Mouse (Mus musculus) adrenal gland, postnatal 25 days (tissue): ENCODE data around the gene Rpl22. TPM values are rescaled to one million over a fixed set of nuclear protein-coding genes. Genes with fewer than 3 reads are reported as not detected.

Experiments used
- DNase-seq: peaks from one replicate; pipeline ENCODE4 v3.0.0; 2021; ENCODE audit warnings: mixed read lengths
- total RNA-seq: library from RNA; stranded (reverse); gene quantifications from 2 replicates; pipeline ENCODE4 v1.2.3, GENCODE M21; 2021

Rpl22 gene
- total RNA-seq, 1 experiment from 2014 or later, result 458 TPM

DNA sequence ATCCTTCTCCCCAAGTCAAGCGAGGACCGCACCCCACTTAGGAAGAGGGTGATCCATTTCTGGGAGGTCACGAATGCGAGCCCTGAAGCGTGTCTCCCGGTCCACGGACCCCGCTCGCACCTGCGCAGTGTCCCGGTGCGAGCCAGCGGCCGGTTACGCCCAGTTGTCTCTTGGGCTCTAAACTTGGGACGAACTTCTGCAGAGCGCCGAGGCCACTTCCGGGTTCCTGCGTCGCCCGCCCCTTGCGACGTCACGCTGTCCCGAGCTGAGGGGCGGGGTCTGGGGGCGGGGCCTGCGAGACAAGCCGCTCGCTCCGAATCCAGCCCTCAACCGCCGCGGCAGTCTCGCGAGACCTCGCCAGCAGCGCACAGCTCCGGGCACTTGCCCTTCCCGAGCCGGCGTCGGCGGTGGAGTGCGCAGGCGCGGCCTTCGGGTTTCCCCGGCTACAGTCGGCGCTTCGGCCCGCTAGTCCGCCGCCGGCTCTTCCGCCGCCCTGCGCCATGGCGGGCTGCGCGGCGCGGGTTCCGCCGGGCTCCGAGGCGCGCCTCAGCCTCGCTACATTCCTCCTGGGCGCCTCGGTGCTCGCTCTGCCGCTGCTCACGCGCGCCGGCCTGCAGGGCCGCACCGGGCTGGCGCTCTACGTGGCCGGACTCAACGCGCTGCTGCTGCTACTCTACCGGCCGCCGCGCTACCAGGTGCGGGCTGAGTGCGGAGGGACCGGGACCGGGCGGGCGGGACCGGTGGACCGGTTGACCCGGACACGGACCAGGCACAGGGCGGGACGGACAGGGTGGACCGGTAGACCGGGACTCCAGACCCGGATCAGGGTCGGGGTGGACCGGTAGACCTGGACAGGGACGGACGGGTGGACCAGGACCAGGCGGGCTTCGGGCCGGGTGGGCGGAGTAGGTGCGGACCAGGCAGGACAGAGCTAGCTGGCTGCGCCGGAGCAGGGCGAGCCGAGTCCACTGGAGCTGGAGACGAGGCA is 28.4 kb upstream of the Rpl22 start, which contains the start of gene Icmt:
Gene Icmt, plus strand, starts transcription at position 354 of the 988 bp plus-strand sequence.
- peak; percentile 100 for DNase-seq

DNA sequence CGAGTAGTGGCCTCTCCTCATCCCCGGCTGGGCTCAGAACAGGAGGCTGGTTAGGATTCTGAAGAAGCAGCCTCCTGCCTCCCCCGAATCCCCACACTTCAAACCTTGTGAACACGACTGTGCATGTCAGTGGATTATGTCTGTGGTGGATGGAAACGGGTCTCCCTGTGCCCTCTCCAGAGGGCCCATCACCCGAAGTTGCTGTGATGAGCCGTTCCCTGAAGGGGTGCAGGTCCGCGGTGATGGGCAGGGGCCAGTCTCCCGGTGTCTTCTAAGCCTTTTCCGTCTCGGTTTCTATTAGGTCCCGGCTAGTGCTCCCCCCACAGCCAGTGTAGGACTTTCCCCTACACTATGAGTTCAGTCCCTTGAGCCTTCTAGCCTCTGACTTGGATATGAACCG is 26.7 kb upstream of the Rpl22 start:
- DNase-seq, result no peak

DNA sequence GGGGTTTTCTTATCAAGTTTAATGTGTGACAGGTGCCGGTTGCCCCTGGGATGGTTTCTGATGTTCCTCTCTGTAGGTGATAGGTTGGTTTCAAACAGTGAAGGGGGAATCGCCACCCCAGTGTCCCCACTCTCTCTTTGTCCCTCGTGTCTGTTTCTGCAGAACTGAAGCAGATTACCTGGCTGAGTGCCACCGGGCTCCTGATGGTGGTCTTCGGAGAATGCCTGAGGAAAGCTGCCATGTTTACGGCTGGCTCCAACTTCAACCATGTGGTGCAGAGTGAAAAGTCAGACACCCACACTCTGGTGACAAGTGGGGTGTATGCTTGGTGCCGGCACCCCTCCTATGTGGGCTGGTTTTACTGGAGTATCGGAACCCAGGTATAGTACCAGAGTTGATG is 25.2 kb upstream of the Rpl22 start:
- DNase-seq, result no peak

DNA sequence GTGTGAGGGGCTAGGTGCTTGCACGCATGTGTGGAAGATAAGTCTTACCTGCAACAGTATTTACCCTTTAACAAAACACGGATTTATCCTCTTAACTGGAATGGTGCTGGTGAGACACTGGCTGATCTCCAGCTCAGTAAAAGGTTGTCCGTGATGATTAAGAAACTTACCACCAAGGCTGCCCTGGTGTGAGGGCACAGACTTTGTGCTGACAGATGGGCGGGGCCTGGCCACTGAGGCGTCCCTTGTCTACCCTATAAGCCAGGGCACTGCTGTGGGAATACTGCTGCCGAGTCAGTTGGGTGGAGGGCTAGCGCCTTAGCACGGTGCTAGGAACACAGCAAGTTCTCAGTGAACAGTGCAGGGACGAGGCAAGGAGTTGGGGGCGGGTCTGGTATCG is 23.5 kb upstream of the Rpl22 start:
- no peak for DNase-seq

DNA sequence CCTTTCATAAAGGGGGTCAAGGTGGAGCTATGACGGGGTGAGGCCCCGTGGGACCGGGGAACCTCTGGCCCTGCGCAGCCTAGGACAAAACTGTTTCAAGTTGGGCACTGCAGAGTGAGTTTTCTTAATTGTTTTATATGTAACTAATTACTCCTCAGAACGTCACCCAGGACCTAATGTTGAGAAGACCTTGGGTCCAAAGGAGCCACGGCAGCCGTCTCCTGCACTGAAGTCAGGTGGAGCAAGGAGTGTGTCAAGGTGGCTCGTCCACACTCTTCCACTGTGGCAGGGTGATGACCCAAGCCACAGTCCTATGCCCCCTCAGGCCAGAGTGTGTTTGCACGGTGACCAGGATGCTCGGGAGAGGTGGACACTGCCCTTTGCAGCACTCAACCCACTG is 22.4 kb upstream of the Rpl22 start:
- no peak for DNase-seq

DNA sequence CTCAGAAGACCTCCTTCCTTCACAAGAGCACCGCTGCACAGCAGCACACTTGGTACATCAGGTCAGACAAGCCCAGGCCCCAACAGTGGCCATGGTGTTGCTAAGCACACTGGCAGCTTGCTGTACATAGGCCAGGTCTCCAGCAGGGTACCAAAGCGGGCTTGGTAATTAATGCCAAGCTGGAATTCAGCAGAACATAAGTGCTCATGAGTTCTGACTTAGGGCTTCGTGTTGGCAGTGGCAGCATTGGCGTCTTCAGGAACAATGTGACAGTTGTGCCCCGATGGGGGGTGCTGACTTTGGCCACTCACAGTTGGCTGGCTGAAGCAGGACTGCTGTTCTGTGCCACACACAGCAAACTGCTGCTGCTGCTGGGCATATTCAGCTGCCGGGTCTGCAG is 20.9 kb upstream of the Rpl22 start:
- no peak for DNase-seq

DNA sequence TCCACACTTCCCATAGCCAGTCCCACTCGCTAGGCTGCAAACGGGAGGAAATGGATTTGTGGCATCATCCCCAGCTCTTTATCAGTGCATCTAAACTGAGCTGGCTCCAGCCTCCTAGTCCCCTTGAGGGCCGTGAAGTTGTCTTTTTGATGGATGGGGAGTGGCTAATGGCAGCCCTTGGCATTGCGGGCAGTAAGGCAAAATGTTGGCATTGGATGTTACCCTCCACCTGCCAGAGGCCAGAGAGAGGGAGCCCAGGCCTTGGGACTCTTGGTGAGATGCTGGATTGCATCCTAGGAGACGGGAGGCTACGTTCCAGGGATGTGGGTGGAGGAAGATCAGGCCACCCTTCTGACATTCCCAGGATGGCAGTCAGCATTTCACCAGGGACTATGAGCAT is 19.6 kb upstream of the Rpl22 start:
- no peak for DNase-seq

DNA sequence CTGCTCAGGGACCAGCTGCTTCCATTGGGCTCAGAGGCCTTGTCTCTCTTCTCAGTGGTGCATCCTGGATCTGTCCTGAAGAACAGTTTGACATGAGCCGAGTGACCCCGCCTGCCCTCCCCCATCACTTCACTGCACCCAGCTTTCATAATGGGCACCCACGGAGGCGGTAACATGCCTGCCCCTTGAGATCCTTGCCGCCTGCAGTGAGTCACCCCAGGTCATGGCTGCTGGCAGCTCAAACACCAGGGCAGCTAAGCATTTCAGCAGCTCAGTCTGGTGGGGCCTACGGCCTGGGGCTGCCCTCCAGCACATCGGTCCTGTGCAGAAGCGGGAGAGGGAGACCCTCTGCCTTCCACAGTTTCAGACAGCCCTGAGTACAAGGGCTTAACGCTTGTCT is 18.0 kb upstream of the Rpl22 start:
- peak; percentile 44 for DNase-seq

DNA sequence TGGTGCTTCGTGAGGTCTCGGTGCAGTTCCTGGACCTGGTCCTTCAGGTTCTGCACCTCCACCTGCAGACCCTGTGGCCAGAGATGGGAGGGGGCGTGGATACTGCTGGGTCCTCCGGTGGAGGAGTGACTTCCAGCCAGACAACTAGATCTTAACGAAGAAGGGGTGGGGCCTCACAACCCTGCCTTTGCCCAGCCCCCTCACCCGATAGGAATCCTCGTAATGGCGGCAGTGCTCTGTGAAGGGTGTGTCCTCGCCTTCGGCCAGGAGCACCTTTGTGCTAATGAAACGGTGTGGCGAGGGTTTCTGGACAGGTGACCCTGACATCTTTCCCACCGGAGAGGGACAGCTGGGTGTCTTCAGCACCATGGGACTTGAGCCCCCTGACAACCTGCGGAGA is 13.4 kb upstream of the Rpl22 start:
- no peak for DNase-seq

DNA sequence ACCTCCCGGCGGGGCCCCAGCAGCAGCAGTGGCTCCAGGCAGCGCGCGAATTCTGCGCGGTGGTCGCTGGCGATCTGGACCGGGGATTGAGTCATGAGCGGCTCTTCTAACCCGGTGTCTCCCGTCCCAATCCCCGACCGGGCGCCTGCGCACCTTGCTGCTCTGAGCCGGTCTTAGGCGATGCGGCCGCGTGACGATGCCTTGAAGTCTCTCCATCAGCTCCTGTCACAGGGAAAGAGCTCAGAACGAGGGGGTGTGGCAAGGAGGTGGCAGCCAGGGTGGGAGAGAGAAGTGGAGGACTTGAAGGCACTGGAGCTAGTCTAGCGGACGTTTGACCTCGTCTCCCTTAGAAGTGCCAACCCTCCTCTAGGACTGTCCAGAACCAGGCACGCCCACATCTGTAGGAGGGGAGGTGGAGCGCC is 12.3 kb upstream of the Rpl22 start:
- DNase-seq, result peak; percentile 26

DNA sequence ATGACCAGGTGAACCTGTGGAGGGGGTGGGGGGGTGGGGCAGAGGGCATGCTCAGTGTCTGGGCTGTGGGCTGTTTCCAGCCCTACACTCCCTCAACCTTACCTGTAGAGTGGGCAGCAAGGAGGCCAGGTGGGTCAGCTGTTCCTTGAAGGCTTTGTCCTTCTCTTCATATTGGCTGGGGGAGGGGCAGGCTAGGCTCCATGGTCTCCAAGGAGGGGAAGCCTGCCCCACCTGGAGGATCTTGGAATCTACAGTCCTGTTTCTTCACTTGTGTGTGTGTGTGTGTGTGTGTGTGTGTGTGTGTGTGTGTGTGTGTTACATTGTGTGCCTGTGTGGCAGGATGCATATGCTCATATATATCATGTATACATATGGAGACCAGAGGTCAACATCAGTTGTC is 11.6 kb upstream of the Rpl22 start:
- DNase-seq, result no peak

DNA sequence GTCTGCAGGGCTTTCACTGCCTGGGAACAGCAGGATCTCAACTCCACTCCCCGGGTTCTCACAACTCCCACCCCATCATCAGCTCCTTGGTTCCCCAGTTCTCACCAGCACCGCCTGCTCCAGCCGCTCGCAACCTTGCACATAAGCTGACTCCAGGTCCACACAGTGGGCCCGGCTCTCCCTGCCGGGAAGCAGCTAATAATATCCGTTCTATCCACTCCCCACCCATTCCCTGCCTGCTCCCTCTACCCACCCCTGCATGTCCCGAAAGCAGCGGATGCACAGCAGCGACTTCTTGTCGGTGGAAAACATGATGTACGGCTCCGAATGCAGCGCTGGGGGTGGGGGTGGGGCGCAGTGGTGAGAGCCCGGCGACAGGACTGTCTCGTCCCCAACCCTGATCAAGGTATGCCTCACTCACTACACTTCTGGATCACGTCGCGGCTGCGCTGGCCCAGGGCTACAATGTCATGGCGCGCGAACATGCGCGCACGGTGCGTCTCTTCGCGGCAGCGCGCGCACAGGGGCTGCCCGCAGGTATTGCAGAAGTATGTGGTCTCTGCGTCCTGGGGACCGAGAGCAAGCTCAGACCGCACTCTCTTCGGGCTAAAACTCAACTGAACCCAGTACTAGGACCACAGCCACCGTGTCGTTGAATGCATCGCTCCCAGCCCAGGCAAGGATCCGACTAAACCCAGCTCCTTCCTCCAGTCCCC is 9.9 kb upstream of the Rpl22 start:
- no peak for DNase-seq

DNA sequence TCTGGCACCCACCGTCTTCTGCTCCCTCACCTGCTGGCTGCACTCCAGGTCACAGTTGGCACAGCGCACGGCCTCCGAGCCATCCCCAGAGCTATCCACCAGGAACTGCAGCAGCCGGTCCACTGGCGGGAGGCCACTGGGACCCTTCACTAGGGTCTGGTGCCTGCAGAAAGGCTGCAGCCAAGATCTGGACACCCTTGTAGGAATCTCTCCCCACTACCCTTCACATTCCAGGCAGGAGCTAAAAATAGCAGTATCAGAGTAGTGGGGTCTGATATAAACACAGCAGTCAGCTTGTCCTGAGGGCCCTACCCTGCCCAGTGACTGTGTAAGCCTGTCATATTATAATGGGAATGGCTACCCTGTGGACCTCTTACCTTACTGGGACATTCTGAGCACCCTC is 7.9 kb upstream of the Rpl22 start:
- no peak for DNase-seq

DNA sequence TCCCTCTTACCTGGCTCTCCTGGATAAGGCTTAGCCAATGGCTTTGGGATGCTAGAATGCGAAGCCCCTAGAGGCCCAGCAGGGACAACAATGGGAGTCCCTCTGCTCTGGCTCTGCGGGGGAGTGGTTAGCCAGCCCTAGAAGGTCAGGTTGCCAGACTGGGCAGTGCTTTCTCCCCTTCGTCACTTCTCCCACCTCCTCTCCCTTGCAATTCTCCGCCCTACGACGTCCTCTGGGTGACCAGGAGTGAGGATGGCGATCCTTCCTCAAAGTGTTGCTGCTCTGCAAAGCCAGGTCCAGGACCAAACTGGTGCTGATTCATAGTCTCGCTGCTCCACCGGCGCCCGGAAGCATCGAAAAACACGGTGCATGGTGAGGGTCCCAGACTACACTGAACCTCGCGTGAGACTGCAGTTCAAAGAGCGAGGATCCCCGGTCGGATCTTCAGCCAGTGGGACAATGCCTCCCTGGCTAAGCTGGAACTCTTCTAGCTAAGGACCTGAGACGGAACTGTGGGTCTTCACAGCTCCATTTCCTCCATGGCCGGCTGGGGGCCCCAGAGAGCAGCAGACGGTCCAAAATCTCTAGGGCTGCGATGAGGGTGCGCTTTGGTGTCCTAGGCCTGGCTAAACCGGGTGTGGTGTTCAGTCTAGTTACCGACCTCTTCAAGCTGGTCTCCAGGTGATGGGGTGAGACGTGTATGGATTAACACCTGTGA is 6.9 kb upstream of the Rpl22 start, which contains the start of gene Rnf207:
Gene Rnf207, minus strand, starts transcription at position 477 of the 718 bp plus-strand sequence.
- DNase-seq, result peak; percentile 70

DNA sequence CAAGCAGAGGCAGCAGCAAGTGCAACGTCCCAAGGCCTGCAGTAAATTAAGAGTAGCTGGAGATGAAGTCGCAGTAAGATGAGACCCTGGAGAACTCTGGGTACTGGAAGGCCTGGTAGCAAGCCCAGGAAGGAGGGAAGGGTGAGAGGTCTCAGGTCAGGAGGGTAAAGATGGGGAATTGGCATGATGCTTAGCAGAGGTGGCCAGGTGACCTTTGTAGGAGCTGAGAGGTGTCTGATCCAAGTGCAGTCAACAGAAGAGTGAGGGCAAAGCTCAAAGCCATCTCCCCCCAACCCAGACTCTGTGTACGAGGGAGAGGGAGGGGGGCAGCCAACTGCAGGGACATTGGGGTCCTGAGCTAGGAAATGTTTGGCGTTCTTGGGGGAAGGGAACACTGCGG is 4.1 kb upstream of the Rpl22 start:
- no peak for DNase-seq

DNA sequence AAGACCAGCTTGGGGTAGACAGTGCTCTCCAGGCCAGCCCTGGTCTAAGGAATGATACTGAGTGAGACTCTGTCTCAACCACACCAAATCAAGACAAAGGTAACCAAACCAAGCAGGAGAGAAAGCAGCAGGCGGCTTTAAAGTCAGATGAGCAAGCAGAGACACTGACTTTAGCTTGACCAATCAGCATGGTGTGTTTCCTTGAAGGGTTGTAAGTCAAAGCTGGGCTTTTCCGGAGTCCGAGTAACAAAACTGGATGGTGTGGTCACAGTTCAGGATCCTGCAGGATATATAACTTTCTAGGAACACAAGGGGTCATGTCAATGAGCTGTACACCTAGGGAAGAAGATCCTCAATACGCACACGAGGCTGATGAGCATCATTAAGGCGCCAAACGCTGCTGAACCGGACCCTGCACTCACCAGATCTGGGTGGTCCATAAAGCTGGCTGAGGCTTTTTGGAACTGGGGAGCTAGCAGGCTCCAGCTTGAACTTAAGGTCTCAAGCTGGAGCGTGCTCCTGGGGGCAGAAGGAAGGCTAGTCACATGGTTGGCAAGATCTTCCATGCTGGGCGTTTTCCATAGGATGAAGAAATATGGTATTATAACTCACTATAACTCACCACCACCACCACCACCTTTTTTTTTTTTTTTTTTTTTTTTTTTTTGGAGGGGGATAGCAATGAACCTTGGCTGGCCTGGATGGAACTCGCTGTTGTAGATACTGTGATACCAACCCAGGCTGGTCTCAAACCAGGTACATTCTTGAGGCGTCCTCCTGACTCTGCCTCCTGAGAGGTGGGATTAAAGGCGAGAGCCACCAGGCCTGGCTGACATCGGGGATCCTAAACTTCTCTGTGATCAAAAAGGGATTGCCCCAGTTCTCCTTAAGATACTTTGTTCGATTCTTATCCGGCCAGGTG is 640 bp upstream of the Rpl22 start:
- no peak for DNase-seq

DNA sequence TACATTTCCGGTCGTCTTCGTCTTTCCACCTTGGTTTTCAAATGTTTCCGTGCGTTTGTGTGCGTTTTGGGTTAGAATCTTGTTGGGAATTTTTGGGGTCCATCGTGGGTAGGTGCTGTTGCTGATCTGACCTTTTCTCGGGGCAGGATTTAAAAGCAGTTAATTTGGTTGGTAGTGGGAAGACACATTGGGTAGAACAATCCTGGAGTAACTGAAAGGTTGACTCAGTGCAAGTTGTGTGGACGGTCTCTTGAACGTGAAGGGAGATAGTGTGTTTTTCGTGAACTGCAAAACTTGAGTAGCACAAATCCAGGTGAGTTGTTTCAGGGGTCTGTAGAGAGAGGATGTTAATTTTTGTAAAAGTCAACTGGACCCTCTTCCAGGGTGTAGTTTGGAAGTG is 1.0 kb downstream of the Rpl22 start:
- DNase-seq, result no peak

DNA sequence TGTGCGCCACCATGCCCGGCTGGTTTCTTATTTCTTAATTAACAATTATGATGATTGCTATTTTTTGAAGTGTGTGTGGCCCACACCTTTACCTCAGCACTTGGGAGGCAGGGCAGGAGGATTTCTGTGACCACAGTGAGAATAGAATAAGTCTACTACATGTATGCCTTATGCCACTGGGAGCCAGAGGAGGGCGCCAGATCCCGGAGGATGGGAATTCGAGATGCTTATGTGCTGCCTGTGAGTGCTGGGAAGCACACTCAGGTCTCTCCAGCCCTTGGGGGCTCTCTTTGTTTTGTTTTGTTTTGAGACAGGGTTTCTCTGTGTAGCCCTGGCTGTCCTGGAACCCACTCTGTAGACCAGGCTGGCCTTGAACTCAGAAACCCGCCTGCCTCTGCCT is 3.1 kb downstream of the Rpl22 start:
- peak; percentile 61 for DNase-seq

DNA sequence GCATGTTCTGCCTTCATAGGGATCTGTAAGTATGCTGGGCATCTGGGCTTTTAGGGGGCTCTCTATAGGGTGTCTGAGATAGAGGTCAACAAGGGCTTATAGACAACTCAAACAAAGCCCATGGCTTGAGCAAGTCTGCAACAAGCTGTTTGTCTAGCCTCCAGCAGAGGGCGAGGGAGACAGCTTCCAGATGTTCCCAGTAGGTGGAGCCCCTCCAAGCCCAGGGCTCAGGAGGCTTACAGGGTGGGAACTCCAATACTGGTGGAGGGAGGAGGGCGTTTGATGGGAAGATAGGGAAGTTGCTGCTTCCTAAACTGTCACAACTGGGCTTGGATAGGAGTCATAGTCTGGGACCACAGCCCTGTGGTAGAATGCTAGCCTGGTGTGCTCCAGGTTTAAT is 7.4 kb downstream of the Rpl22 start:
- DNase-seq, result peak; percentile 69

DNA sequence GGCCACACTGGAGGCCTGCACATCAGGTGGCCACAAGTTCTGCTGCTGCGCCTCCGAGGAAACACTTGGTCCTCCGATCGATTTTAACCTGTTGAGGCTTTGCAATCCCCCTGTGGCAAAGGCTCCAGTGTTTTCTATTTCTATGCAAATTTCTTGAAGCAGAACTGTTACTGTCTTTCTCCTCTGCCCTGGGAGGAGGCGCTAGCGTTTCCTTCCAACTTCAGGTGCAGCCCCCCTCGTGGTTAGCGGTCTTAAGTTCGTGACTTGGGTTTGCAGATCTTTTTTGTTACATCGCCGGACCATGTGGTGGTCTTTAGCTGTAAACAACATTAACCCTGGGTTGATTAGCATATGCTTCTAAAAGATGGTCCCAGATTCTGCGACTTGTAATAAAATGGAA is 8.0 kb downstream of the Rpl22 start:
- DNase-seq, result no peak

DNA sequence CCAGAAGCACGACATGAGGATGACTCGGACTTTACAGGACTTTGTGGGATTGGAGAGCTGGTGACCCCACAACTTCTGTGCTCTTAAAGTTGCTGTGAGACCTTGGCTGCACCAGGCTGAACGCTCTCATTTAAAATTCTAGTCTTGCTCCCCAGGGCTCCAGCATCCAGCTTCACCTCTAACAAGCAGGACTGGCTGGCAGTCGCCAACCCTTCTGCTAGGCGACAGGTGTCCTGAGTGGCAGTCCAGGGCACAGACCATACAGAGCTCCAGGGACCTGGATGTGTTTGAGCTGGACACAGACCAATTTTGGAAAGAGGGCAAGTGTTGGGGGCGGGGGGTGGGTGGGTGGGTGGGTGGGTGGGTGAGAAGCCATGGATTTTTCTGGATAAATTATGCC is 12.2 kb downstream of the Rpl22 start:
- no peak for DNase-seq
